In genomic region chr10:62485878-62486582, GRCm38 (mm10) we compare ENCODE assay signal across 8 mouse cellular contexts. TPM values are rescaled to one million over a fixed set of nuclear protein-coding genes. Genes with fewer than 3 reads are reported as not detected.
DNase-seq lines count a peak whose midpoint lies in the region; ATAC-seq and TF ChIP-seq lines count a peak whose summit lies in the region.

No protein-coding gene starts in this region.

- H3K36me3 ChIP-seq in testis, adult 2 months (ENCODE audit: control insufficient read depth, insufficient read depth, low read length): no peaks in the 10 kb centered on the region; the same call in 1 of the 2 replicates
- H3K36me3 ChIP-seq in midbrain, embryonic 12.5 days: no peaks in the 10 kb centered on the region

- H3K4me3 ChIP-seq in testis, adult 2 months (ENCODE audit: control insufficient read depth, low read depth, low read length): peak overlapping the region; percentile 91
- peak overlapping the region; percentile 92 for H3K4me3 ChIP-seq in midbrain, embryonic 12.5 days

- H3K27me3 ChIP-seq in testis, adult 2 months (ENCODE audit: control insufficient read depth, insufficient read depth, low read length): no peaks in the 10 kb centered on the region
- H3K27me3 ChIP-seq in midbrain, embryonic 12.5 days: no peaks in the 10 kb centered on the region; the same call in 1 of the 2 replicates

- H3K27ac ChIP-seq in testis, adult 2 months (ENCODE audit: control insufficient read depth, insufficient read depth, low read depth, low read length): peak overlapping the region; percentile 90
- H3K27ac ChIP-seq in midbrain, embryonic 12.5 days (replicated peaks): peak overlapping the region; percentile 85

- whole genome bisulfite sequencing in midbrain, embryonic 12.5 days: under 1% methylated on average over 34 of the region's 48 CpGs

- peak overlapping the region; percentile 87 for H3K9ac ChIP-seq in midbrain, embryonic 12.5 days (replicated peaks)

- no peak for TF ChIP-seq CTCF in testis, adult 2 months (IDR thresholded peaks at IDR 0.05; ENCODE audit: control insufficient read depth, insufficient read depth, insufficient replicate concordance, low read depth, low read length)

- H3K4me2 ChIP-seq in midbrain, embryonic 12.5 days (replicated peaks): peak overlapping the region; percentile 78

- DNase-seq in cerebellum, adult 11 months: peak; percentile 10
- no peak for DNase-seq in cerebellum, postnatal 4 days (ENCODE audit: low spot score in 2 of 2)
- no peak for DNase-seq in testis, postnatal 10 days (ENCODE audit: low spot score)
- DNase-seq in left cerebral cortex, postnatal 4 days: peak; percentile 6
- no peak for DNase-seq in urinary bladder, adult 18-20 months (ENCODE audit: low spot score in 2 of 2)

- intact Hi-C loops in left cerebral cortex, postnatal 4 days (cut with DNase I): no loop called here

- no peaks in the 10 kb centered on the region; the same call in none of the 2 replicates for H3K4me1 ChIP-seq in testis, adult 2 months (ENCODE audit: control insufficient read depth, insufficient read depth, low read length)
- H3K4me1 ChIP-seq in midbrain, embryonic 12.5 days: peaks cover 18% of the 10 kb centered on the region; the same call in 1 of the 2 replicates

- peak; percentile 43 for ATAC-seq in erythroid progenitor cell, adult 5-6 weeks (replicated peaks; ENCODE audit: low FRiP score, poor library complexity, severe bottlenecking)
- ATAC-seq in midbrain, embryonic 12.5 days (ENCODE audit: low FRiP score, low read depth): peak; percentile 89

- no peaks in the 10 kb centered on the region for H3K9me3 ChIP-seq in midbrain, embryonic 12.5 days

- no peak for TF ChIP-seq POLR2A in testis, adult 2 months (IDR thresholded peaks at IDR 0.05; ENCODE audit: control insufficient read depth, low read depth, low read length)

RNA-seq across cellular contexts. Expression of gene Vps26a, which starts 0.6 kb away (rescaled TPM):
- polyA plus RNA-seq in testis, adult 2 months (2012; rRNA removed): 94.3 and 104 TPM in 2 replicates
- total RNA-seq in erythroid progenitor cell, adult 5-6 weeks (2015; ENCODE audit: low replicate concordance): 33.5 and 37.3 TPM in 2 replicates
- 29.4 and 48.0 TPM in 2 replicates for total RNA-seq in erythroid progenitor cell, adult 5-6 weeks (2017; ENCODE audit: low replicate concordance)
- 10 to 100 TPM; 37.4 to 41.2 TPM for total RNA-seq in left cerebral cortex, postnatal 4 days (2021)
- polyA plus RNA-seq in midbrain, embryonic 12.5 days (2016; fragmentation: Nextera tagmentation; extraction: Ambion mirVana): 80.7 and 84.2 TPM in 2 replicates

RNA-seq across cellular contexts. Expression of gene Supv3l1, which starts 36.5 kb away (rescaled TPM):
- 15.1 and 15.3 TPM in 2 replicates for polyA plus RNA-seq in testis, adult 2 months (2012; rRNA removed)
- 16.2 and 37.7 TPM in 2 replicates for total RNA-seq in erythroid progenitor cell, adult 5-6 weeks (2015; ENCODE audit: low replicate concordance)
- total RNA-seq in erythroid progenitor cell, adult 5-6 weeks (2017; ENCODE audit: low replicate concordance): 2.5 and 9.5 TPM in 2 replicates
- 10 to 100 TPM; 22.4 to 23.6 TPM for total RNA-seq in left cerebral cortex, postnatal 4 days (2021)
- polyA plus RNA-seq in midbrain, embryonic 12.5 days (2016; fragmentation: Nextera tagmentation; extraction: Ambion mirVana): 27.9 and 29.2 TPM in 2 replicates

RNA-seq across cellular contexts. Expression of gene 4930507D05Rik, which starts 36.7 kb away (rescaled TPM):
- polyA plus RNA-seq in testis, adult 2 months (2012; rRNA removed): 5.3 and 6.2 TPM in 2 replicates
- total RNA-seq in erythroid progenitor cell, adult 5-6 weeks (2015; ENCODE audit: low replicate concordance): not detected in 2 replicates
- not detected in 2 replicates for total RNA-seq in erythroid progenitor cell, adult 5-6 weeks (2017; ENCODE audit: low replicate concordance)
- 1 to 10 TPM; 1.2 TPM for total RNA-seq in left cerebral cortex, postnatal 4 days (2021)
- polyA plus RNA-seq in midbrain, embryonic 12.5 days (2016; fragmentation: Nextera tagmentation; extraction: Ambion mirVana): 1.1 and 1.3 TPM in 2 replicates

RNA-seq across cellular contexts. Expression of gene Srgn, which starts 41.2 kb away (rescaled TPM):
- 18.0 and 20.5 TPM in 2 replicates for polyA plus RNA-seq in testis, adult 2 months (2012; rRNA removed)
- 532 and 556 TPM in 2 replicates for total RNA-seq in erythroid progenitor cell, adult 5-6 weeks (2015; ENCODE audit: low replicate concordance)
- 147 and 262 TPM in 2 replicates for total RNA-seq in erythroid progenitor cell, adult 5-6 weeks (2017; ENCODE audit: low replicate concordance)
- 1 to 10 TPM; 6.1 to 9.0 TPM for total RNA-seq in left cerebral cortex, postnatal 4 days (2021)
- 6.1 and 6.6 TPM in 2 replicates for polyA plus RNA-seq in midbrain, embryonic 12.5 days (2016; fragmentation: Nextera tagmentation; extraction: Ambion mirVana)

Comparison
In these comparisons a context has a peak if more than half of its experiments do, and no peak if none do; other contexts are left out.
1. DNase-seq: peak in cerebellum, adult 11 months (single experiment) and left cerebral cortex, postnatal 4 days (single experiment); none in cerebellum, postnatal 4 days (0 of 2), testis, postnatal 10 days (single experiment) and urinary bladder, adult 18-20 months (0 of 2).